Mouse (Mus musculus): ENCODE measurements around the gene Ulk3.

GRCm38 (mm10) chr9:57644442-57644943, 55.2 kb downstream of the Ulk3 start:
- TF ChIP-seq GATA1 (IDR thresholded peaks at IDR 0.05; ENCODE audit: borderline replicate concordance, low read length) (no peak), CTCF (IDR thresholded peaks at IDR 0.05; ENCODE audit: low read depth, low read length) (no peak), TAL1 (conservative IDR thresholded peaks at IDR 0.05; ENCODE audit: low read depth, low read length) (no peak), POLR2AphosphoS5 (IDR thresholded peaks at IDR 0.05; ENCODE audit: insufficient replicate concordance, low read depth, low read length) (no peak)

All from G1E (cell line).